Mouse (Mus musculus): Measurements from ENCODE around the gene Slc30a2.

DNA sequence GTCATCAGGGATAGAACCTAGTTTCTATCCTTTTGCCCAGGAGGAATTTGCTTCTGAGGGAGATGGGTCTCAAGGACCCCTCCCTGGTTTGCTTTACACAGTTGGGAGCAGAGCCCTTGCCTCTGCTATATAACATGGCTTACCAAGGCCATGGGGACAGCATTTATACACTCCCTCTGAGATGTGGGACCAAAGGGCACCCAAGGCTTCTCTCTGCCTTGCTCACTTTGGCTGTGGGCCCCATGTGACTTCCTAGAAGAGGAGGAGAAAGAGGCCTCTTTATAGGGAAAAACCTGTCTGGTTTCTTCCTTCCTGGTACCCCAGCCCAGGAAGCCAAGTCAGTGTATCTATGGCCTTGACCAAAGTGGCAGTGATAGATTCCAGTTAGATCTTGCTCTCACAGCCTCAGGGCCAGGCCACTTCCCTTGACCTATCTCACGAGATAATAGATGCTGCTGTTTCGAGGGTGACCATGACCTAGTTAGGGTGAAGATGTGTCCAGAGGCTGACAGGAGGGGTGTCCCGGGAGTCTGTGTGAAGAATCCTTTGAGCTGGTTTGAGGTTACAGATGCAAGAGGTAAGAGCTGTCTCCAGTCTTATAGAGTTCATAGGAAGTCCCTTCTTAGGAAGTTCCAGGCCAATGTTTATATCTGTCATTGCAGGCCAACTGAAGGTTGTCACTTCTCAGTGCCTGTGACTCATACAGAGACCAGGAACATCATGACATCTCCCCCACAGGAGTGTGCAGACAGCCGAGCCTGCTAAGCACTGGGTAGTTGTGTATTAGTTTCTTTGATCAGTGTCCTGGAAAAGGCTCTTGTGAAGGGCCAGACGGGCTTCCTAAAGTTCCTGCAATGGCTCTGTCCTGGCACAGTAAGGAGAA, 10.8 kb downstream of the Slc30a2 start:
- TF ChIP-seq CEBPB (IDR thresholded peaks at IDR 0.05; ENCODE audit: insufficient read depth, poor library complexity, severe bottlenecking) (no peak), TCF12 (IDR thresholded peaks at IDR 0.05; ENCODE audit: insufficient read depth, poor library complexity, severe bottlenecking) (no peak), POLR2A (IDR thresholded peaks at IDR 0.05; ENCODE audit: insufficient read length, low read depth) (no peak), REST (IDR thresholded peaks at IDR 0.05; ENCODE audit: insufficient read depth, insufficient read length) (no peak), E2F4 (IDR thresholded peaks at IDR 0.05; ENCODE audit: insufficient read depth) (no peak), USF1 (IDR thresholded peaks at IDR 0.05; ENCODE audit: low read depth) (no peak), TCF3 (IDR thresholded peaks at IDR 0.05; ENCODE audit: insufficient read length, low read depth) (no peak)

Data from myocyte (in vitro differentiated cells).